Mouse (Mus musculus) heart, adult 8-10 months (tissue): ENCODE data around the gene Klc4. TPM values are rescaled to one million over a fixed set of nuclear protein-coding genes. Genes with fewer than 3 reads are reported as not detected.

ENCODE experiments used
- DNase-seq: peaks from one replicate; pipeline ENCODE4 v3.0.0; 2022; ENCODE audit warnings: low spot score
- total RNA-seq, 4 experiments: library from RNA; stranded (reverse); gene quantifications; 2 replicates each; pipeline ENCODE4 v1.2.4; 2022

Klc4 gene
- total RNA-seq, 4 experiments from 2014 or later, result 27.5 to 29.1 (median 28.5) TPM

DNA sequence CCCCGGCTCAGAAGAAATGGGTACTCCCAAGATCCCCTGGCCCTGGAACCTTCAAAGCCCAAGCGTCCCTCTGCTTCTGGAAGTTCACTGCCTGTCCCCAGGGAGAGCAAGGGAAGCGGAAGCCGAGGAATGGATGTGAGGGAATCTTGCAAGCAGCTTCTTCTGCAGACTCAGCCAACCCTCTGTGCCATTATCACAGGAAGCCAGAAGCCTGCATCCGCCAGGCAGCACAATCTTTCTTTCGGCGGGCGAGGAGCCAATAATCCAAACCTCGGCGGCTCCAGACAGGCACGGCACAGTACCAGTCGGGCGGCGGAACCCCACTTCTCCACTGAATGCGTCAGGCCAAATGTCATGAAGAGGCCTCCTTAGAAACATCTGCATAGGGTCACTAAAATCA, 24.5 kb downstream of the Klc4 start:
- no peak for DNase-seq

DNA sequence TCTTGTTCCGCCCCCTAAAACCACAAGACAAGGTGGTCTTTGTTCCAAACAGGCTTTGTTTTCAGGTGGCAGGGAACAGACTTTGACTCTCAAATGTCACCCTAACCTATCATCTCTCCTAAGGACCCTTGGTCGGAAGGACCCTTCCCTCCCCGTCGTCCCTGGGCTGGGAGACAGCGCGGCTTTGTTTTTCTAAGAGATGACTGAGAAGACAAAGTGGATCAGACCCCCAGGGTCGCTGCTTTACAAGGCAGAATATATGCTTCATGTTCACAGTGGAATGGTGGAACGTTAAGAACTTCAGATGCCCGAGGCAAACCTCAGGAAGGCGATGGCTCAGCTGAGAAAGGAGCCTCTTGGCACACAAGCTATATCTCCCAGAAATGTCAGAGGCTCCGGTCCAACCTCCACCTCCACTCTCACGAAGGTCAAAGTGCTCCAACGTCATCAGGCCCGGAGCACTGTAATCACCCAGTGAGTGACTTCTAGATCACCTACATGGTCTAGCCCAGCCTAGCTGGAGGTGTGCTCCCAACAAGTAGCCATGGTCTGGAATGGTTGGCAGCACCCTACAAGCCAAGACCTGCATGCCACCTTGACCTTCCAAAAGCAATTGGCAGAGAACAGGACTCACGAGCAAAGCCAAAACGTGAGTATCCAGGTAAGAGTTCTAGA, 26.0 kb downstream of the Klc4 start:
- no peak for DNase-seq

DNA sequence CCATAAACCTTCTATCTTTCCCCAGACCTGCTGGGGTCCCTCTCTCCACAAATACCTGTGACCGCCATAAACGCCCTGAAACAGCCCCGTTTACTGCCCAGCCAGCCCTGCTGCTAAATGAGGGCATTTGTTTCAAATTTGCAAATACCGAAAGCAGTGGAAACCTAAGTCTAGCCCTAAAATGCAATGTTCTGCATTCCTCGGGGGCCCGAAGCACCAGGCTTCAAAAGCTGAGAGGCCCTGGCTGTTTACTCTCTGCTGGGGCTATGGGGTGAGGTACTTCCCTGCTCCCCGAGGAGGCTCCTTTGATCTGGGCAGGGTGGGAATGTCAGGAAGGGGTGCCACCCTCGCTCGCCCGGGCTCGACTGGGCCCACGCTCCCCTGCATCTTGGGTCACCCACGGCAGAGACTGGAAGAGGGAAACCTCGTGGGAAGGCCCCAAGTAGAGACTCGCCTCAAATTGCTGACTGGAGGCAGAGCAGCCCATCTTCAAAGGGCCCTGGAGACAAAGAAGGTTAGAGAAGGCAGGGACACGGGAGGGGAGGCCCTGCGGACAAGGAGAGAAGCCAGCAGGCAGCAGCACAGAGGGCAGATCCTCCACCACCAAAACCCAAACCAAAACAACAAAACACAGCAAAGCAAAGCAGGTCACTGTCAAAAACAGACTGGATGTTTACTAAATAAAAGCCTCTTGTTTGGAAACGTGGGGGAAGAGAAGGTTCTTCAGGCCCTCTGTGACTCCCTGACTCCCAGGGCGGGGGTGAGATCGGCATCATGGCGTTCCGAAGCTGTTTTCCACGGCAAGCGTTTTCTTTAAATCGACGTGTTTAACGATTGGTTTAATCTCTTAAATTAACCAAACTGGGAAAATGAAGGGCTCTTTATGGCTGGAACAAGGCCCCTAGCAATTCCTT, 26.8 kb downstream of the Klc4 start:
- no peak for DNase-seq

GRCm38 (mm10) chr17:46618394-46618768, 27.4 kb downstream of the Klc4 start:
- no peak for DNase-seq

DNA sequence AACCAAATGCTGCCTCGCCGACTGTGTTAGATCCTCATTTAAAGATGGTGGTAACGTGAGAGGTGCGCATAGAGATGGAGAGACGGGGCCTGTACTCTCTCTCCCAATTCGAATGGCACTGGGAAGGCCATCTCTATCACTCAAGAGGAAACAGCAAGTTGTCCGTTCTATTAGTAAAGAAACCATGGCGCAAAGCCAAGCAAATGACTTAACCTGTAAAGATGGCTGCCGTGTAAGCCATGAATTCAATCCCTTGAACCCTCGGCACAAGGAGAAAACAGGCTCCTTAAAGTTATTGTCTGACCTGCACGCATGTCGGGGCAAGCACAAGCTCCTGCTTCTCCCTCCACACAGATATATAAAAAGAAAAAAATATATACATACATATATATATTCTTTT, 28.0 kb downstream of the Klc4 start:
- no peak for DNase-seq

GRCm38 (mm10) chr17:46613229-46613628, 32.6 kb downstream of the Klc4 start:
- DNase-seq, result no peak

- DNase-seq, result no peak
Observed at GRCm38 (mm10) chr17:46612820-46613219, 33.0 kb downstream of the Klc4 start.

- no peak for DNase-seq
Observed at GRCm38 (mm10) chr17:46612189-46612588, 33.6 kb downstream of the Klc4 start.

DNA sequence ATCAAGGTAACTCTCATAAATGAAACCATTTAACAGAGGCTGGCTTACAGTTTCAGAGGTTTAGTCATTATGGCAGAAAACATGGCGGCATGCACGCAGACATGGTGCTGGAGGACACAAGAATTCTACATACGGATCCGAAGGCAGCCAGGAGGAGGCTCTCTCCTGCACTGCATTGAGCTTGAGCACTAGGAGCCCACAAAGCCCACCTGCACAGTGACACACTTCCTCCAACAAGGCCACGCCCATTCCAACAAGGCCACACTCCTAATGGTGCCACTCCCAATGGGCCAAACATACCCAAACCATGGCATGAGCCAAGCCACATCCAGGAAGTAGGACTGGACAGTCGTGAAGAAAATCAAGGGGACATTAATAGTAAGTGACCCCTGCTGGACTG, 34.5 kb downstream of the Klc4 start:
- DNase-seq, result no peak

- DNase-seq, result peak; percentile 49
Observed at GRCm38 (mm10) chr17:46609721-46610514, 35.9 kb downstream of the Klc4 start.

GRCm38 (mm10) chr17:46605987-46606386, 39.8 kb downstream of the Klc4 start:
- no peak for DNase-seq

- DNase-seq, result no peak
Observed at GRCm38 (mm10) chr17:46605126-46605525, 40.7 kb downstream of the Klc4 start.

DNA sequence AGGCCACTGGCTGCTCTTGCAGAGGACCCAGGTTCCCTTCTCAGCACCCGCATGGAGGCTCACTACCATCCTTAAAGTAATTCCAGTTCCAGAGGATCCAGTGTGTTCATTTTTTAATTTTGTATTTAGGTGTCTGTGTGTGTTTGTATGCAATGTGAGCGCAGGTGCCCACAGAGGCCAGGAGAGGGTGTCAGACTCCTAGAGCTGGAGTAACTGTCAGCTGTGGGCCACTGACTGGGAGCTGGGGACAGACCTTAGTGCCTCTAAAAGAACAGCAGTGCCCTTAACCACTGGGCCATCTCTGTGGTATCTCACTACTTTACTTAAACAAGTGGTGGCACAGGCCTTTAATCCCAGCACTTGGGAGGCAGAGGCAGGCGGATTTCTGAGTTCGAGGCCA, 42.6 kb downstream of the Klc4 start:
- no peak for DNase-seq

- DNase-seq, result no peak
Observed at GRCm38 (mm10) chr17:46602212-46602611, 43.6 kb downstream of the Klc4 start.

DNA sequence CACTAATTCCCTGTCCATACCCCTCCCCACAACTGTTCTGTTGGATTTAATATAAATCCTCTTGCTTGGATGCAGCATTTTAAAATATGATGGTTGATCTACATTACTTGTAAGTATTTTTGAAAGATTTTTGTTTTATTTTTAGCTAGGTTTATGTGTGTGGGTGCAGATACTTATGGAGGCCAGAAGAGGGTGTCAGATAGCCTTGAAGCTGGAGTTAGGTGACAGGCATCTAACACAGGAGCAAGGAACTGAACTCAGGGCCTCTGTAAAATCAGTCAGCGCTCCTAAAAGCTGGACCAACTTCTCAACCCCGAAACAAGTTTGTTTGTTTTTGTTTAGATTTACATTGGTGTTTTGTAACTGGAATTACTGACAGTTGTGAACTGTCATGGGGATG, 45.3 kb downstream of the Klc4 start:
- no peak for DNase-seq

DNA sequence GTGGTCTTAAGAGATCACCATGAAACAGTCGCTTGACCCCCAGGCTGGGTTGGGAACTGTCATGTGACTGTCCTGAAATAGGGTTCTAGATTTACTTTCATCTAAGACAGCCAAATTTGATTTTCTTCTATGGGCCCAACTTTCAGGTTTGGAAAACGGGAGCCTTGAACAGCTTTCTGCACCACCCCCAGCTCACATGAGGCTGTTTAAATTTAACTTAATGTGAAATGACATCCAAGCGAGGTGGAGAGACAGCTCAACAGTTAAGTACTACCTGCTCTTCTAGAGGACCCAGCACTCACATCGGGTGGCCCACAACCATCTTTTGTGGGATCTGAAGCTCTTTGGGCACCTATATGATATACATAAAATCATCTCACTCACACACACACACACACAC, 46.9 kb downstream of the Klc4 start:
- no peak for DNase-seq

GRCm38 (mm10) chr17:46597956-46598355, 47.9 kb downstream of the Klc4 start:
- no peak for DNase-seq

GRCm38 (mm10) chr17:46595336-46595735, 50.5 kb downstream of the Klc4 start:
- no peak for DNase-seq

- DNase-seq, result no peak
Observed at GRCm38 (mm10) chr17:46594606-46595005, 51.2 kb downstream of the Klc4 start.

DNA sequence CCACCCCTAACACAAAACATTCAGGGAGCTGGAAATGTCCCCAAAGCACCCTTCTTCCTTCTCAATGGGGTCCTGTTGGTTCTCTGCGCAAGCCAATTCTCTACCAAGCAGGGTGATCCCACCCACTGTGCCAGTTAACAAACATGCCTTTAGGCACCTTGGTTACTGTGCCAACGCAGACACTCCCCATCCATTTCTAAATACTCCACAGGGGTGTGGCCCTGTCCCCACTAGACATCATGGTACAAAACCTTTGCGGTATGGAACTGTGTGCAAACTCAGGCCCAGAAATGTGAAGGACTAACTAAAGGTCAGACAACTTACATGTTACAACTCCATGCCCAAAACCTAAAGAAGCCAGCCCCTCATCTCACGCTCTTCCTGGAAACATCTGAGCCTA, 52.7 kb downstream of the Klc4 start:
- DNase-seq, result no peak

GRCm38 (mm10) chr17:46591406-46591805, 54.4 kb downstream of the Klc4 start:
- DNase-seq, result no peak

- no peak for DNase-seq
Observed at GRCm38 (mm10) chr17:46590439-46590838, 55.4 kb downstream of the Klc4 start.
